Mouse (Mus musculus): ENCODE data around the gene Mkks. TPM values are rescaled to one million over a fixed set of nuclear protein-coding genes. Genes with fewer than 3 reads are reported as not detected.
A peak's percentile ranks its signal among the peaks of the same experiment; 100 is the strongest.

The Mkks gene
- polyA plus RNA-seq, 1 experiment from 2014 or later, result 10.8 TPM

- Histone ChIP-seq H3K36me3 (ENCODE audit: control insufficient read depth, insufficient read depth, low read length) (no peaks in the 10 kb centered on the region), H3K4me1 (replicated peaks; ENCODE audit: control insufficient read depth, insufficient read depth) (no peaks in the 10 kb centered on the region), H3K27ac (replicated peaks) (no peak overlapping the region), H3K9me3 (ENCODE audit: control insufficient read depth, low read length) (no peaks in the 10 kb centered on the region), H3K27me3 (ENCODE audit: control insufficient read depth, insufficient read depth, low read length) (no peaks in the 10 kb centered on the region), H3K9ac (ENCODE audit: low read length) (no peak overlapping the region), H3K4me2 (replicated peaks; ENCODE audit: low read depth) (no peak overlapping the region), H3K4me3 (ENCODE audit: low read depth, low read length) (no peak overlapping the region)
- DNase-seq (ENCODE audit: low spot score) (no peak), ATAC-seq (ENCODE audit: low FRiP score, low TSS enrichment) (no peak)
- TF ChIP-seq EP300 (optimal IDR thresholded peaks at IDR 0.05), result no peak
- no peak for TF ChIP-seq CTCF (IDR thresholded peaks at IDR 0.05; ENCODE audit: low read depth)
- WGBS, result 49% methylated on average over 5 of the region's 5 CpGs
Observed at GRCm38 (mm10) chr2:136854543-136855388, 36.4 kb downstream of the Mkks start.

GRCm38 (mm10) chr2:136850366-136850765, 40.8 kb downstream of the Mkks start:
- TF ChIP-seq EP300 (optimal IDR thresholded peaks at IDR 0.05) (no peak), CTCF (IDR thresholded peaks at IDR 0.05; ENCODE audit: low read depth) (no peak)
- no peak for DNase-seq (ENCODE audit: low spot score)
- Histone ChIP-seq H3K4me3 (ENCODE audit: low read depth, low read length) (no peak overlapping the region), H3K9ac (ENCODE audit: low read length) (no peak overlapping the region), H3K27me3 (ENCODE audit: control insufficient read depth, insufficient read depth, low read length) (no peaks in the 10 kb centered on the region), H3K4me2 (replicated peaks; ENCODE audit: low read depth) (no peak overlapping the region), H3K36me3 (ENCODE audit: control insufficient read depth, insufficient read depth, low read length) (no peaks in the 10 kb centered on the region), H3K27ac (replicated peaks) (no peak overlapping the region), H3K9me3 (ENCODE audit: control insufficient read depth, low read length) (no peaks in the 10 kb centered on the region), H3K4me1 (replicated peaks; ENCODE audit: control insufficient read depth, insufficient read depth) (no peaks in the 10 kb centered on the region)
- WGBS, result 62% methylated on average over 3 of the region's 3 CpGs
- no peak for ATAC-seq (ENCODE audit: low FRiP score, low TSS enrichment)

- ATAC-seq (ENCODE audit: low FRiP score, low TSS enrichment) (peak; percentile 96), DNase-seq (ENCODE audit: low spot score) (peak; percentile 34)
Observed at GRCm38 (mm10) chr2:136837994-136838393, 53.2 kb downstream of the Mkks start.

GRCm38 (mm10) chr2:136835882-136836281, 55.3 kb downstream of the Mkks start:
- H3K4me1 ChIP-seq (replicated peaks; ENCODE audit: control insufficient read depth, insufficient read depth), result no peaks in the 10 kb centered on the region
- peak; percentile 42 for TF ChIP-seq CTCF (IDR thresholded peaks at IDR 0.05; ENCODE audit: low read depth)
- no peak for TF ChIP-seq EP300 (optimal IDR thresholded peaks at IDR 0.05)
- H3K9me3 ChIP-seq (ENCODE audit: control insufficient read depth, low read length), result no peaks in the 10 kb centered on the region
- DNase-seq (ENCODE audit: low spot score) (no peak), ATAC-seq (ENCODE audit: low FRiP score, low TSS enrichment) (no peak)
- no peak overlapping the region for H3K27ac ChIP-seq (replicated peaks)
- H3K4me3 ChIP-seq (ENCODE audit: low read depth, low read length), result no peak overlapping the region
- H3K9ac ChIP-seq (ENCODE audit: low read length), result no peak overlapping the region
- no peaks in the 10 kb centered on the region for H3K27me3 ChIP-seq (ENCODE audit: control insufficient read depth, insufficient read depth, low read length)
- 68% methylated on average over 3 of the region's 3 CpGs for WGBS
- H3K36me3 ChIP-seq (ENCODE audit: control insufficient read depth, insufficient read depth, low read length), result no peaks in the 10 kb centered on the region
- H3K4me2 ChIP-seq (replicated peaks; ENCODE audit: low read depth), result no peak overlapping the region

More at GRCm38 (mm10) chr2:136837994-136838393, 53.2 kb downstream of the Mkks start:
- Histone ChIP-seq H3K27me3 (ENCODE audit: control insufficient read depth, insufficient read depth, low read length) (no peaks in the 10 kb centered on the region), H3K27ac (replicated peaks) (no peak overlapping the region), H3K4me1 (replicated peaks; ENCODE audit: control insufficient read depth, insufficient read depth) (no peaks in the 10 kb centered on the region), H3K4me2 (replicated peaks; ENCODE audit: low read depth) (no peak overlapping the region), H3K9ac (ENCODE audit: low read length) (no peak overlapping the region), H3K4me3 (ENCODE audit: low read depth, low read length) (no peak overlapping the region), H3K36me3 (ENCODE audit: control insufficient read depth, insufficient read depth, low read length) (no peaks in the 10 kb centered on the region), H3K9me3 (ENCODE audit: control insufficient read depth, low read length) (no peaks in the 10 kb centered on the region)
- WGBS, result 19% methylated on average over 1 of the region's 1 CpGs
- TF ChIP-seq CTCF (IDR thresholded peaks at IDR 0.05; ENCODE audit: low read depth), result no peak
- TF ChIP-seq EP300 (optimal IDR thresholded peaks at IDR 0.05), result no peak

- Histone ChIP-seq H3K27me3 (ENCODE audit: control insufficient read depth, insufficient read depth, low read length) (no peaks in the 10 kb centered on the region), H3K4me1 (replicated peaks; ENCODE audit: control insufficient read depth, insufficient read depth) (no peaks in the 10 kb centered on the region), H3K4me2 (replicated peaks; ENCODE audit: low read depth) (no peak overlapping the region), H3K9ac (ENCODE audit: low read length) (no peak overlapping the region), H3K4me3 (ENCODE audit: low read depth, low read length) (no peak overlapping the region), H3K9me3 (ENCODE audit: control insufficient read depth, low read length) (no peaks in the 10 kb centered on the region), H3K27ac (replicated peaks) (no peak overlapping the region), H3K36me3 (ENCODE audit: control insufficient read depth, insufficient read depth, low read length) (no peaks in the 10 kb centered on the region)
- 53% methylated on average over 1 of the region's 1 CpGs for WGBS
- no peak for ATAC-seq (ENCODE audit: low FRiP score, low TSS enrichment)
- DNase-seq (ENCODE audit: low spot score), result no peak
- TF ChIP-seq EP300 (optimal IDR thresholded peaks at IDR 0.05), result no peak
- TF ChIP-seq CTCF (IDR thresholded peaks at IDR 0.05; ENCODE audit: low read depth), result no peak
Observed at GRCm38 (mm10) chr2:136834715-136835075, 56.5 kb downstream of the Mkks start.

GRCm38 (mm10) chr2:136833976-136834714, 57.0 kb downstream of the Mkks start:
- Histone ChIP-seq H3K4me1 (replicated peaks; ENCODE audit: control insufficient read depth, insufficient read depth) (no peaks in the 10 kb centered on the region), H3K27me3 (ENCODE audit: control insufficient read depth, insufficient read depth, low read length) (no peaks in the 10 kb centered on the region), H3K9ac (ENCODE audit: low read length) (no peak overlapping the region), H3K4me3 (ENCODE audit: low read depth, low read length) (no peak overlapping the region), H3K9me3 (ENCODE audit: control insufficient read depth, low read length) (no peaks in the 10 kb centered on the region), H3K4me2 (replicated peaks; ENCODE audit: low read depth) (no peak overlapping the region), H3K27ac (replicated peaks) (no peak overlapping the region), H3K36me3 (ENCODE audit: control insufficient read depth, insufficient read depth, low read length) (no peaks in the 10 kb centered on the region)
- TF ChIP-seq CTCF (IDR thresholded peaks at IDR 0.05; ENCODE audit: low read depth), result no peak
- TF ChIP-seq EP300 (optimal IDR thresholded peaks at IDR 0.05), result no peak
- 63% methylated on average over 3 of the region's 3 CpGs for WGBS
- DNase-seq (ENCODE audit: low spot score) (no peak), ATAC-seq (ENCODE audit: low FRiP score, low TSS enrichment) (no peak)
